Mouse (Mus musculus) cerebellum, adult 2 months (tissue): Measurements from ENCODE around the gene Golga4. TPM values are rescaled to one million over a fixed set of nuclear protein-coding genes. Genes with fewer than 3 reads are reported as not detected.

ENCODE experiments used
- DNase-seq, 2 experiments: peaks; one replicate each; pipeline ENCODE4 v3.0.0; 2021
- H3K27ac ChIP-seq: fragments of 200-500 bp; 2 replicates; pipeline ENCODE4 v1.5.1; 2012; ENCODE audit warnings: low read length, control low read depth, inconsistent platforms; ENCODE audit not compliant: insufficient read depth
- H3K27me3 ChIP-seq: fragments of 200-500 bp; 2 replicates; pipeline ENCODE4 v1.6.1; 2012; ENCODE audit warnings: inconsistent platforms, mild to moderate bottlenecking, low read length, moderate library complexity; ENCODE audit not compliant: control insufficient read depth, insufficient read depth
- H3K4me1 ChIP-seq: fragments of 200-500 bp; 2 replicates; pipeline ENCODE4 v1.6.1; 2011; ENCODE audit warnings: low read length; ENCODE audit not compliant: control insufficient read depth, insufficient read depth
- H3K4me3 ChIP-seq: fragments of 200-500 bp; replicated peaks from 2 replicates; pipeline ENCODE3; 2011; ENCODE audit warnings: mild to moderate bottlenecking, low read depth, low read length, control low read depth; ENCODE audit not compliant: insufficient read depth
- CTCF ChIP-seq: fragments of 200-500 bp; IDR thresholded peaks from 2 replicates; pipeline ENCODE4 v1.5.1; 2011; ENCODE audit warnings: low read depth, mild to moderate bottlenecking, control low read depth, low read length, moderate library complexity, borderline replicate concordance; ENCODE audit not compliant: insufficient read depth
- POLR2A ChIP-seq: fragments of 200-500 bp; IDR thresholded peaks from 2 replicates; pipeline ENCODE4 v1.6.1; 2011; ENCODE audit warnings: low read length, control low read depth, borderline replicate concordance; ENCODE audit not compliant: insufficient read depth
- WGBS: fragments of 180-500 bp; shearing (Covaris S2); methylation state at CpG from one replicate; pipeline ENCODE4 v1.1.7; 2018; 5-methylcytosine and 5-hydroxymethylcytosine counted together
- polyA plus RNA-seq: library from polyadenylated mRNA; depleted of rRNA; stranded (reverse); fragments of >200 nt; gene quantifications from 2 replicates; pipeline ENCODE4 v1.2.3, GENCODE M21; 2012

The Golga4 gene
- polyA plus RNA-seq, 1 experiment = 61.5 TPM

DNA sequence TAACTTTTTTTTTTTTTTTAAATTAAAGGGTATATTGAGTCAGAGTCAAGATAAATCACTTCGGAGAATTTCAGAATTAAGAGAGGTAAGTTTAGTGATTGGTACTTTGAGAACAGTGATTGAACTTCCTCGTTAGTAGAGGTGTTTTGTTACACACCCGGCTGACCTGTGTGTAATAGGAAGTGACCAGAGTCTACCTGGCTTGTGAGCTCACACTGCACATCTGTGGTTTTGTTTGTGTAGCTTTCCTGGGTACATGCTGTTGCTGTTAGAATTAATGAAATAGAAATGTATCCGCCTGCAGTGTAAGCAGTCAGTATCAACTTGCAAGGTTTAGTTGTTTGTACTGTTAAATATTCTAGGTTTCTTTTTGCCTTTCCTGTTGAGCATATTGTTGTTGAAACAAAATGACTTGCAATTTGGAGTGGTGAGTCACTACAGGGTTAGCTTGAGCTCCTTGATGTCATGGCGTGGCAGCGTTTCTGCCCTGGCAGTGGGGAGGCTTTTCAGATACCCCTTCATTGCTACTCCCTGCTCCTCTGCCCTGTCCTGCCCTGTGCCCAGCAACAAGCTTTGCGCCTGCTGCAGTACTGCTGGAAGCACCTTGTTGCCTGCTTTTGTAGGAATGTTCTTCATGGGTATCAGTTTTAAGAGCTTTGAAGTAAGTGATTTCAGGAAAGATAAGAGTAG is 26.6 kb downstream of the Golga4 start:
- 93% methylated on average over 7 of the region's 7 CpGs for WGBS
- TF ChIP-seq POLR2A = no peak
- TF ChIP-seq CTCF = no peak
- H3K4me3 ChIP-seq = no peak overlapping the region

DNA sequence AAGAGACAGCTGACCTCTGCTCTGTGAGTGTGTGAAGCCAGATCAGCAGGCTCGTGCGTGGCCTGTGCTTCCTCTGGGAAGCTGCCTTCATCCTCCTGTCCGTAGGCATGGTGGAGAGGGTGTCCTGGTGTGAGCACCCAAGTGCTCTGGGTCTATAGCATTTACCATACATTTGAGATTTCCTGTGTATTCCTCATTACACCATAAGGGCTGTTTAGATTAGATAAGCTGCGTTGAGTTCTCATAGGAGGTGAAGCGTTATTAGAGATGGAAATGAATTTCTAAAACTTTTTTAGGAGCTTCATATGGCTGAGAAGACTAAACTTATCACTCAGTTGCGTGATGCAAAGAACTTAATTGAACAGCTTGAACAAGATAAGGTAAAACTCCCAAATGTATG is 30.9 kb downstream of the Golga4 start:
- no peaks in the 10 kb centered on the region for H3K4me1 ChIP-seq
- TF ChIP-seq CTCF = no peak
- no peak for TF ChIP-seq POLR2A
- 91% methylated on average over 6 of the region's 6 CpGs for WGBS

More for the DNA sequence above, 26.6 kb downstream of the Golga4 start:
- Histone ChIP-seq H3K4me1 (no peaks in the 10 kb centered on the region), H3K27ac (no peak overlapping the region), H3K27me3 (no peaks in the 10 kb centered on the region)
- no peak for DNase-seq

DNA sequence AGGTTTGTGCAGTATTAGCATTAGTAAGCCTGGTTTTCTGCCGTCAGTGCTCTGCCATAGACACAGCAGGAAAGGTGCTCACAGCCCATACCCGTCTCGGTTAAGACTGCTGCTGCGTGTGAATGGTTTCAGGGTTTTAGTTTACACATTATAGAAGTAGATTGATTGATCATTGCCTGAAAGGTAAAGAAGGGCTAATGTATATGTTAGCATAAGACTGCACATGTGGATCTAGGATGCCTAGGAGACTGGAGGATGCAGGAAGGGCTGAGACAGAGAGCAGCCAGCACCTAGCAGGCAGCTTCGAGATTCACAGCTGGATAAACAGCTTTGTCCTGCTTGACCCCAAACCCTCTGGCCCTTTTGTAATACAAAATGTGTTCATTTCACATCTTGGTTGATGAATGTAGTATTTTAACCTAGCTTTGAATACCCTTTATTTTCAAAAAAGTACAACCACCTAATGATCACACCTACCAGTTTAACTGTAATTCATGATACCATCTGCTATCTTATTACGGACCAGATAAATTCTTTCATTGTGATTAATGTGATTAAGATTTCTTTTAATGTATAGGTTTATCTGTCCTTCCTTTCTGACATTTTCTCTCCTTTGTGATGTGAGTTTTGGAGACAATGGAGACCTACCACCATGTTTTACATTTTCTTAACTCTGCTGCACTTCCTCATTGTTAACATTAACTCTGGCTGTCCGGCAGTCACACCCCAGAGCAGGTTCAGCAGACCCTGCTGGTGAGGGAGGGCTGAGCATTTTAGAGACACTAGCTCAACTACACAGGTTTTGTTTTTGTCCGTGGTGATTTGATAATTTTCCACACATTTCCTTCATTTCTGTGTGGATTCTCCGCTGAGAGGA is 31.6 kb downstream of the Golga4 start:
- TF ChIP-seq POLR2A (no peak), CTCF (no peak)
- Histone ChIP-seq H3K27ac (no peak overlapping the region), H3K27me3 (no peaks in the 10 kb centered on the region), H3K4me3 (no peak overlapping the region), H3K4me1 (no peaks in the 10 kb centered on the region)
- DNase-seq = no peak
- 88% methylated on average over 9 of the region's 9 CpGs for WGBS

More for the DNA sequence above, 30.9 kb downstream of the Golga4 start:
- DNase-seq = no peak
- Histone ChIP-seq H3K4me3 (no peak overlapping the region), H3K27ac (no peak overlapping the region), H3K27me3 (no peaks in the 10 kb centered on the region)

DNA sequence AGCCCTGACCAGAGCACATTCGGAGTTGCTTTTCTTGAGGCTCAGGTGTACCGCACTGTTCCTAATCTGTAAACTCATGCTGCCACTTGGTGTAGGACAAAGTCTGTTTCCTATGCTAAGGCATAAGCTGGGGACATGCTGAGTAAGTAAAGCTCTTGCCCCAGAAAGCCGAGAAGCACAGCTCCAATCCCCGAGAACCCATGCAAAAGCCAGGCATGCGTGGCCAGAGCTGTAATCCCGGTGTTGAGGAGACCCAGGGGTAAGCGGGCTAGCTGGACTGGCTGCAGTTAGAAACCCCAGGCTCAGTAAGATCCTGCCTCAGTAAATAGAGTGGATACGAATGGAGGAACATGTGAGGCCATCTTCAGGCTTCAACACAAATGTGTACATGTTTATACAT is 35.8 kb downstream of the Golga4 start:
- Histone ChIP-seq H3K4me3 (no peak overlapping the region), H3K27me3 (no peaks in the 10 kb centered on the region), H3K4me1 (peaks cover 2% of the 10 kb centered on the region; the same call in 1 of the 2 replicates), H3K27ac (no peak overlapping the region)
- no peak for DNase-seq
- WGBS = 93% methylated on average over 8 of the region's 8 CpGs
- TF ChIP-seq POLR2A = no peak
- no peak for TF ChIP-seq CTCF

DNA sequence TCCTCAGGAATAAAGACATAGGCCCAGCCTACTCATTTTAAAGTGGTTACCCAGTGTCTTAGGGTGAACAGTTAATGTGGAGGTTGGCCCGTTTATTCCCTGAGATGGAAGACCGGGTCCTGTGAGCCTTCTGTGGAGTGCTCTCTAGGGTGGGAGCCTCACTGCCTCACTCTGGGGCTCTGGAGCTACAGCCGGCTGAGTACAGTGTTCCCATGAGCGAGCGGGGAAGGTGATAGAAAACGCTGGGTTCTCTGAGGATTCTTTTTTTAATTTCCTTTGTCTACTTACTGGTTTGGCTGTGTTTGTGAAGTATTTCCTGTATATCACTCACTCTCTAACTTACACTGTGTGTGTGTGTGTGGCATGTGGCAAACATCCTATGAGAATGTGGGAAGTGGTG is 39.1 kb downstream of the Golga4 start:
- H3K4me1 ChIP-seq = peaks cover 2% of the 10 kb centered on the region; the same call in 1 of the 2 replicates
- no peak for DNase-seq
- H3K27me3 ChIP-seq = no peaks in the 10 kb centered on the region
- no peak for TF ChIP-seq POLR2A
- no peak for TF ChIP-seq CTCF
- H3K27ac ChIP-seq = no peak overlapping the region
- 89% methylated on average over 6 of the region's 6 CpGs for WGBS
- no peak overlapping the region for H3K4me3 ChIP-seq

DNA sequence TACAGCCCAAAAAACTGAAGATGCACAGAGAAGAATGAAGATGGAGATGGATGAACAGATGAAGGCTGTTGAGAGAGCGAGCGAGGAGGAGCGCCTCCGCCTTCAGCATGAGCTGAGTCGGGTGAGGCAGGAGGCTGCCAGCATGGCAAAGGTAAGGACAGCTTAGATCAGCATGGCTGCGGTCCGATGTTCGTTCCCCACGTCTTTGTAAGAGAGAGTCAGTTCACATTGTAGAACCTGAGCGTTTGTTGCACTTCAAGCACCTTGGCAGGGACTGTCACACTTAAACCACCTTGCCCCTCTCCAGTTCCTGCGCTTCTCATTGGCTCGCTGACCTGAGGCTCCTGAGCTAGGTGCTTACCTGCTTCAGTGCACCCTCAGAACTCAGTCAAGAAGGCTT is 42.6 kb downstream of the Golga4 start:
- Histone ChIP-seq H3K27me3 (no peaks in the 10 kb centered on the region), H3K4me1 (no peaks in the 10 kb centered on the region), H3K4me3 (no peak overlapping the region), H3K27ac (no peak overlapping the region)
- no peak for TF ChIP-seq POLR2A
- TF ChIP-seq CTCF = no peak
- 97% methylated on average over 12 of the region's 12 CpGs for WGBS
- DNase-seq = no peak

DNA sequence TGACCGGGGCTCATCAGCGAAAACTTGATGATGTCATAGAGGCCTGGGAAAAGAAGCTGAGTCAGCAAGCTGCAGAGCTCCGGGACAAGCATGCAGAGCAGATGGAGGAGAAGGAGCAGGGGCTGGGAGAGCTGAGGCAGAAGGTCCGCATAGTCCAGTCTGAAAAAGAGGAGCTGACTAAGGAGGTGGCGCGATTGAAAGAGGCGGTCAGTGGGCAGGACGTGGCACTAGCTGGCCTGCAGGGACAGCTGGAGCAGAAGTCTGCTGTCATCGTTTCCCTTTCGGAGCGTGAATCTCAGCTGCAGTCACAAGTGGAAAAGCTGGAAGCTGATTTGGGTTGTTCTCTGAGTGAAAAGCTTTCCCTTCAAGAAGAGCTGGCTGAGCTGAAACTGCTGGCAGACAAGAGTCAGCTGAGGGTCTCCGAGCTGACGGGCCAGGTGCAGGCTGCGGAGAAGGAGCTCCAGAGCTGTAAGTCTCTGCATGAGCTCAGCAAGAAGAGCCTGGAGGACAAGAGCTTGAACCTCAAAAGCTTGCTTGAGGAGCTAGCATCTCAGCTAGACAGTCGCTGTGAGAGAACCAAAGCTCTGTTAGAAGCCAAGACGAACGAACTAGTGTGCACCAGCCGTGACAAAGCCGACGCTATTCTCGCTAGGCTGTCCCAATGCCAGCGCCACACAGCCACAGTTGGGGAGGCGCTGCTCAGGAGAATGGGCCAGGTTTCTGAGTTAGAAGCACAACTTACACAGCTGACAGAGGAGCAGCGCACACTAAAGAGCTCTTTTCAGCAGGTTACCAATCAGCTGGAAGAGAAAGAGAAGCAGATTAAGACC is 51.1 kb downstream of the Golga4 start:
- H3K27ac ChIP-seq = no peak overlapping the region
- no peak for TF ChIP-seq CTCF
- TF ChIP-seq POLR2A = no peak
- 35% methylated on average over 24 of the region's 24 CpGs for WGBS
- H3K4me1 ChIP-seq = no peaks in the 10 kb centered on the region; the same call in 1 of the 2 replicates
- DNase-seq = peak; percentile 24 to 27
- H3K4me3 ChIP-seq = no peak overlapping the region
- no peaks in the 10 kb centered on the region for H3K27me3 ChIP-seq
